ENCODE assay signal across 14 mouse cellular contexts in genomic region chr15:83699132-83699833, GRCm38 (mm10). TPM values are rescaled to one million over a fixed set of nuclear protein-coding genes. Genes with fewer than 3 reads are reported as not detected.
A peak's percentile ranks its signal among the peaks of the same experiment; 100 is the strongest.
DNase-seq lines count a peak whose midpoint lies in the region; ATAC-seq and TF ChIP-seq lines count a peak whose summit lies in the region.
"Had no signal": no experiment of that assay in that cellular context is flagged by ENCODE, and none has a peak within 500 bp of the region (broad histone marks: within the 10 kb centered on the region; RNA-seq: fewer than 3 reads in every experiment).

No protein-coding gene starts in this region.

- H3K27me3 ChIP-seq in kidney, embryonic 14.5 days (ENCODE audit: control insufficient read depth, insufficient read depth, low read length): no peaks in the 10 kb centered on the region
- H3K27me3 ChIP-seq in forebrain, embryonic 14.5 days (replicated peaks; ENCODE audit: control insufficient read depth, insufficient read depth, low read length): no peaks in the 10 kb centered on the region
- H3K27me3 ChIP-seq in neural tube, embryonic 11.5 days (ENCODE audit: control insufficient read depth, insufficient read depth, low read length): no peaks in the 10 kb centered on the region
- no peaks in the 10 kb centered on the region for H3K27me3 ChIP-seq in lung, postnatal 0 days (replicated peaks; ENCODE audit: insufficient read depth, low read length)

- TF ChIP-seq CTCF in lung, postnatal 0 days (IDR thresholded peaks at IDR 0.05): no peak

- no peak overlapping the region for H3K4me2 ChIP-seq in kidney, embryonic 14.5 days (replicated peaks; ENCODE audit: low read depth, low read length)
- no peak overlapping the region for H3K4me2 ChIP-seq in forebrain, embryonic 14.5 days (ENCODE audit: low read length)
- no peak overlapping the region for H3K4me2 ChIP-seq in neural tube, embryonic 11.5 days (ENCODE audit: low read depth)
- no peak overlapping the region for H3K4me2 ChIP-seq in lung, postnatal 0 days (replicated peaks; ENCODE audit: low read depth, low read length)
- H3K4me2 ChIP-seq: heart, embryonic 15.5 days had no signal

- DNase-seq in kidney, postnatal 14 days: no peak
- peak; percentile 49 for DNase-seq in embryo, embryonic 9.5 days (ENCODE audit: extremely low spot score)
- DNase-seq in forebrain, embryonic 14.5 days (ENCODE audit: low spot score): no peak
- DNase-seq in neural tube, embryonic 11.5 days (ENCODE audit: low spot score): no peak
- no peak for DNase-seq in adrenal gland, postnatal 10 days
- no peak for DNase-seq in lung, postnatal 0 days (ENCODE audit: low spot score)
- DNase-seq: adrenal gland, postnatal 36 days; cerebellum, postnatal 36 days; kidney, adult 9 months had no signal

- H3K4me1 ChIP-seq in kidney, embryonic 14.5 days (ENCODE audit: control insufficient read depth, insufficient read depth, low read length): peaks cover 38% of the 10 kb centered on the region
- peaks cover 26% of the 10 kb centered on the region for H3K4me1 ChIP-seq in forebrain, embryonic 14.5 days (ENCODE audit: control insufficient read depth, insufficient read depth, low read length)
- peaks cover 31% of the 10 kb centered on the region for H3K4me1 ChIP-seq in neural tube, embryonic 11.5 days (ENCODE audit: control insufficient read depth, insufficient read depth, low read length)
- H3K4me1 ChIP-seq in lung, postnatal 0 days (ENCODE audit: insufficient read depth, low read depth, low read length): no peaks in the 10 kb centered on the region

- 22% methylated on average over 20 of the region's 20 CpGs for WGBS in kidney, embryonic 14.5 days
- 15% methylated on average over 20 of the region's 20 CpGs for WGBS in forebrain, embryonic 14.5 days
- WGBS in neural tube, embryonic 11.5 days: 17% methylated on average over 20 of the region's 20 CpGs
- WGBS in lung, postnatal 0 days: 48% methylated on average over 20 of the region's 20 CpGs

- no peak for ATAC-seq in kidney, embryonic 14.5 days (ENCODE audit: low FRiP score, low TSS enrichment)
- no peak for ATAC-seq in forebrain, embryonic 14.5 days
- no peak for ATAC-seq in neural tube, embryonic 11.5 days (ENCODE audit: insufficient read depth, low FRiP score, low TSS enrichment)
- no peak for ATAC-seq in lung, postnatal 0 days

- no peaks in the 10 kb centered on the region for H3K36me3 ChIP-seq in kidney, embryonic 14.5 days (ENCODE audit: control insufficient read depth, insufficient read depth, low read length)
- H3K36me3 ChIP-seq in forebrain, embryonic 14.5 days (ENCODE audit: control insufficient read depth, insufficient read depth, low read length): 0 out of 2 replicates have a peak, but pooled peaks cover 9% of the 10 kb centered on the region
- peaks cover 6% of the 10 kb centered on the region for H3K36me3 ChIP-seq in neural tube, embryonic 11.5 days (ENCODE audit: control insufficient read depth, insufficient read depth, low read length)
- no peaks in the 10 kb centered on the region for H3K36me3 ChIP-seq in lung, postnatal 0 days (ENCODE audit: insufficient read depth, low read length)
- H3K36me3 ChIP-seq: G1E; heart, embryonic 15.5 days had no signal

- H3K9ac ChIP-seq in kidney, embryonic 14.5 days (ENCODE audit: low read depth, low read length): peak overlapping the region; percentile 23; the same call in 1 of the 2 replicates
- peak overlapping the region; percentile 9; the same call in 1 of the 2 replicates for H3K9ac ChIP-seq in forebrain, embryonic 14.5 days (ENCODE audit: low read length)
- H3K9ac ChIP-seq in neural tube, embryonic 11.5 days (ENCODE audit: low read length): peak overlapping the region; percentile 32
- no peak overlapping the region for H3K9ac ChIP-seq in lung, postnatal 0 days (replicated peaks; ENCODE audit: low read depth)
- H3K9ac ChIP-seq: heart, embryonic 15.5 days; liver, embryonic 14.5 days had no signal

- no peak for TF ChIP-seq EP300 in lung, postnatal 0 days (IDR thresholded peaks at IDR 0.05)

- H3K9me3 ChIP-seq in kidney, embryonic 14.5 days (ENCODE audit: control insufficient read depth, low read length): no peaks in the 10 kb centered on the region
- no peaks in the 10 kb centered on the region for H3K9me3 ChIP-seq in forebrain, embryonic 14.5 days (replicated peaks; ENCODE audit: control insufficient read depth, low read length)
- no peaks in the 10 kb centered on the region for H3K9me3 ChIP-seq in neural tube, embryonic 11.5 days (ENCODE audit: control insufficient read depth, low read length)
- H3K9me3 ChIP-seq in lung, postnatal 0 days (ENCODE audit: low read length): no peaks in the 10 kb centered on the region
- H3K9me3 ChIP-seq: heart, embryonic 15.5 days had no signal

- H3K4me3 ChIP-seq in kidney, embryonic 14.5 days (ENCODE audit: low read length): no peak overlapping the region
- H3K4me3 ChIP-seq in forebrain, embryonic 14.5 days (ENCODE audit: low read depth, low read length): no peak overlapping the region
- H3K4me3 ChIP-seq in neural tube, embryonic 11.5 days (ENCODE audit: low read depth, low read length): no peak overlapping the region
- H3K4me3 ChIP-seq in lung, postnatal 0 days (ENCODE audit: low read depth, low read length): no peak overlapping the region
- H3K4me3 ChIP-seq: heart, embryonic 15.5 days; layer of hippocampus, adult 2 months had no signal

- H3K27ac ChIP-seq in kidney, embryonic 14.5 days (ENCODE audit: low read depth, low read length): no peak overlapping the region
- H3K27ac ChIP-seq in forebrain, embryonic 14.5 days (ENCODE audit: low read depth, low read length): no peak overlapping the region
- peak overlapping the region; percentile 50 for H3K27ac ChIP-seq in neural tube, embryonic 11.5 days (ENCODE audit: low read depth, low read length)
- no peak overlapping the region for H3K27ac ChIP-seq in lung, postnatal 0 days (ENCODE audit: low read length)
- H3K27ac ChIP-seq: heart, embryonic 15.5 days; layer of hippocampus, adult 2 months; liver, embryonic 14.5 days had no signal

RNA-seq across cellular contexts. Expression of gene Scube1, which starts 25.5 kb away (rescaled TPM):
- polyA plus RNA-seq in kidney, embryonic 14.5 days (2014; fragmentation: Nextera tagmentation; extraction: Ambion mirVana): 4.7 and 7.4 TPM in 2 replicates
- polyA plus RNA-seq in forebrain, embryonic 14.5 days (2014; fragmentation: Nextera tagmentation; extraction: Ambion mirVana): 8.2 and 13.6 TPM in 2 replicates
- polyA plus RNA-seq in neural tube, embryonic 11.5 days (2014; fragmentation: Nextera tagmentation; extraction: Ambion mirVana): 32.1 and 32.9 TPM in 2 replicates
- 1 to 10 TPM; 5.5 to 9.4 TPM for total RNA-seq in adrenal gland, postnatal 10 days (2021)
- polyA plus RNA-seq in lung, postnatal 0 days (2015; fragmentation: Nextera tagmentation; extraction: Ambion mirVana): 1.6 and 1.9 TPM in 2 replicates
- polyA plus RNA-seq: G1E had no signal
